Mouse (Mus musculus) ES-Bruce4 (cell line): ENCODE measurements around the gene Urm1.

Experiments used
- CTCF ChIP-seq: IDR thresholded peaks from one replicate; pipeline ENCODE4 v1.8.1; 2011; ENCODE audit warnings: low read depth, low read length
- POLR2A ChIP-seq: IDR thresholded peaks from one replicate; pipeline ENCODE4 v1.8.1; 2011; ENCODE audit warnings: low read length; ENCODE audit not compliant: insufficient read depth

DNA sequence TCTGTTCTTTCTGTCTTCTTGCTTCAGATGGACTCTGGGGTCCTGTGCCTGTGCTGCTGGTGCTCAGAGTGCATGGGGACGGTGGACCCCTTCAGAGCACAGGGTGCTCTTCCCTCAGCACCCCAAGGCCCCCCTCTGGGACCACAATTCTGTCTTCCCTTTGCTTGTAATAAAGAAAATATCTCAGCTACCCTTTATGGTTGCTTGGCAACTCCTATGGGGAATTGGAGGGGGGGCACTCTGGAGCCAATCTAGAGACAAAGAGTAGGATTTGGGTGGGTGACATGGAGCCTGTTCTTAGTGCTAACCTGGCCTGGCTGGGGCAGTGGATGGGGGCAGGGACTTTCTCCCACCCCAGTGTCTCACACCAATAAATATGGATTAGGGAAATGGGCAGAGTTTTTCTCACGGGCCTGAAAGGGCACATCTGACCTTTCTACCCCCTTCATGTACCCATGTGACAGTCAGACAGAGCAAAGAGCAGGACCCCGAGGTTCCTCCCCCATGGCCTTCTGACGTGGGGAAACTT is 33.1 kb downstream of the Urm1 start:
- TF ChIP-seq CTCF (no peak), POLR2A (no peak)
